Mouse (Mus musculus) bone marrow macrophage, adult 2 months (primary cell): Measurements from ENCODE around the gene Me1.

Experiments
- CTCF ChIP-seq: IDR thresholded peaks from 2 replicates; pipeline ENCODE4 v1.5.1; 2012; ENCODE audit warnings: low read depth, mild to moderate bottlenecking, low read length, moderate library complexity
- POLR2A ChIP-seq: IDR thresholded peaks from 2 replicates; pipeline ENCODE4 v1.6.1; 2012; ENCODE audit warnings: mild to moderate bottlenecking, low read depth, low read length, borderline replicate concordance

DNA sequence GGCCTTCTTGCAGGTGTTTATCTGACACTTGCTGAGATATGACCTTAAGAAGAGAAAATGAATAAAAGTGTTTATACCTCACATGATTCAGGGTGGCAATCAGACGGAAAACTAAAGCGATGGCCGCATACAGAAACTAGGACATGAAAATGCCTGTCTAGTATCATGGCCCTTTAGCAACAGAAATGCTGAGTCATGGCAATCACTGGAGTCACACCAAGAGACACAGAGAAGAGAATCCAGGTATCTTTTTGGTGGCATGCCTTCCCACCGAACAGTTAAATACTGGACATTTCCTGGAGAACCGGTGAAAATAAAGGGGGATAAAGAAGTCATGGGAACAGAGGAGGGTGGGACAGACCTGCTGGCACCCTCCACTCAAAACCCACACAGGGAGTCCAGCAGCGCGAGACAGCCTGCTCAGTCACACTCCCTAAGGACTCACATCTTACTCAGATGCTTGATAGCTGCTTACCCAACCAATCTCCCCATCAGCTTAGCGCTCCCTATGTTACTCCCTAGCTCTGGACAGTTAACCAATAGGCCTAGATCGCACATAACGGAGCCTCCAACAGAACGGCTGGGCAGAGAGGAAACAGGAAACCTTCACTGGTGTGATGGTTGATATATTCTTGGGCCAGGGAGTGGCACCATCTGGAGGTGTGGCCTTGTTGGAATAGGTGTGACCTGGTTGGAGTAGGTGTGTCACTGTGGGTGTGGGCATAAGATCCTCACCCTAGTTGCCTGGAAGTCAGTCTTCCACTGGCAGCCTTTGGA is 108.5 kb downstream of the Me1 start:
- TF ChIP-seq CTCF, result no peak
- TF ChIP-seq POLR2A, result no peak
